Mouse (Mus musculus): Measurements from ENCODE around the gene Gfm2.

DNA sequence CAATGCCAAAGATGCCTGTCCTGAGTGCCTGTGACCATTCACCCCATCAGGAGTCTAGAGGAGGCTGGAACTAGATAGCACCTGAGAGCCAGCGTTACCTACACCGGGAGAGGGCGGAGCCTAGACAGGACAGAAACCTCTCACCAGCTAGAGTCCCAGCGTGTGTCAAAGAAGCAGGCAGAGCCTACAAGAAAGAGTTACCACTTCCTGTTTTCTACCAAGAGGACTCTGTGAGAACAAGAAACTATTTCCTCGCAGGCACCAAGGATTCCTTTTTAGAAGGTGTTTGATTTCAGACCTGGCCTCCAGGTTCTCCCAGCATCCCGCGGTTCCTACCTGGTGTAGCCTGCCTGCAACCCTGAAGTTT, 70.4 kb downstream of the Gfm2 start:
- TF ChIP-seq CTCF (IDR thresholded peaks at IDR 0.05; ENCODE audit: low read depth) (no peak), EP300 (IDR thresholded peaks at IDR 0.05; ENCODE audit: low read depth) (no peak)
